Mouse (Mus musculus) hindlimb bud, embryonic 11.5 days (tissue): ENCODE data around the gene Zfp536.
"Not testable (repeated sequence)": the region's sequence is repeated elsewhere in the genome, so short reads cannot be mapped to it uniquely, and the experiment has no call there.

ENCODE experiments used
- DNase-seq: peaks from one replicate; pipeline ENCODE4 v3.0.0-alpha.2; 2012; ENCODE audit warnings: low read depth, low spot score; ENCODE audit errors: extremely low spot score

Gene Zfp536

GRCm38 (mm10) chr7:37614381-37614780, 159.1 kb downstream of the Zfp536 start:
- no peak for DNase-seq

- DNase-seq = no peak
Observed at GRCm38 (mm10) chr7:37608556-37608955, 164.9 kb downstream of the Zfp536 start.

DNA sequence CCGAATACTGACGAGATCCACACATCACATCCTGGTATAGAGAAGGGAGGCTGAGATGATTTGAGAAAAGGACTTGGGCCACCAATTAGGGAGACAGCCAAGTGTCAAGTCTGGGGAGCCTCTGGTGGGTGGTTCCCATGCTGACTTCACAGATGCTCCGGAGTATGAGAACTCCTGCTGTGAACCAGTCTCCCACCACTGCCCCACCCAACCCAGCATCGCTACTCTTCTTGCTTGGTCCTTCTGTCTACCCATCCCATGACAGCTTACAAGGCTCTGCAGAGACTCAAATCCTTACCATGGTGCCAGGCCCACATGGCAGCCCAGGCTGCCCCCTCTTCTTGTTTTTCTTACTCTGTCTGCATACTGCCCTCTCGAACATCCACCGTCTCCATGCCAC, 165.5 kb downstream of the Zfp536 start:
- no peak for DNase-seq

DNA sequence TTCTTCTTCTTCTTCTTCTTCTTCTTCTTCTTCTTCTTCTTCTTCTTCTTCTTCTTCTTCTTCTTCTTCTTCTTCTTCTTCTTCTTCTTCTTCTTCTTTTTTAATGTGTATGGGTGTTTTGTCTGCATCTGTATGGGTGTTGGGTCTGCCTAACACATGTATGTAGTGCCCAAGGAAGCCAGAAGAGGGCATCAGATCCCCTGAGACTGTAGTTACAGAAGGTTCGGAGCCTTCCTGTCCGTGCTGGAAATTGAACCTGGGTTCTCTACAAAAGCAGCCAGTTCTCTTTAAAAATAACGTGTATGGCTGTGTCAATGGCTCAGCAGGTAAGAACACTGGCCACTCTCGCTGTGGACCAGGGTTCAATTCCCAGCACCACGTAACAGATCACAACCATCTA, 167.0 kb downstream of the Zfp536 start:
- DNase-seq = no peak

- not testable (repeated sequence) for DNase-seq
Observed at GRCm38 (mm10) chr7:37603525-37603909, 169.9 kb downstream of the Zfp536 start.

GRCm38 (mm10) chr7:37602871-37603524, 170.4 kb downstream of the Zfp536 start:
- no peak for DNase-seq

- DNase-seq = no peak
Observed at GRCm38 (mm10) chr7:37600318-37600717, 173.1 kb downstream of the Zfp536 start.

GRCm38 (mm10) chr7:37594211-37595030, 179.0 kb downstream of the Zfp536 start:
- no peak for DNase-seq

DNA sequence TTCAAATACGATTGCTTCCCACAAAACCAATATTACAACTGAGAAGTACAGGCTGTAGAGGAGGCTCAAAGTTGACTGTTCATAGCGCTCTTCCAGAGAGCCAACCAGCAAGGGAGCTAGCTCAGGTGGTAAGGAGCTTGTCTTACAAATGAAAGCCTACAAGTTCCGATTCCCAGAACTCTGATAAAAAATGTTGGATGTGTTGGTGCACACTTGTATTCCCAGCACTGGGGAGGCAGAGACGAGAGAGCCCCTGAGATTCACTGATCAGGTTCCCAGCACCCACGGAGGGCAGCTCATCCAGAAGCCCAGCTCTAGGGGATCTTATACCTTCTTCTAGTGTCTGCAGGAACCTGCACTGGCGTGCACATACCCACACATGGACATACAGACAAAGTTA, 179.9 kb downstream of the Zfp536 start:
- DNase-seq = no peak

GRCm38 (mm10) chr7:37586694-37587093, 186.7 kb downstream of the Zfp536 start:
- DNase-seq = no peak

DNA sequence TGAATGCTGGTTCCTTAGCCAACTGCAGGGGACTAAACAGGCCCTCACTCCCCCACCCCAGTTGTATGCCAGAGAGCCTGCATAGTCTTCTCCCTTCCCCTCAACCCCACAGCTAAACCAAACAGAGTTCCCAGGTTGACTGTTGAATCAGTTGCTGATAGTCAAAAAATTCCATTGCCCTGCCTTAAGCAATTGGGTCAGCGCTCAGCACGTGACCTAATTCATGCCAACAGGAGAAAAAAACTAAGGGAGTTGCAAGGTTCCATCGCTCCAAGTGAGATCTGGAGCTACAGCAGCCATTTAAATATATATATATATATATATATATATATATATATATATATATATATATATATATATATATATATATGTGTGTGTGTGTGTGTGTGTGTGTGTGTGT, 192.2 kb downstream of the Zfp536 start:
- no peak for DNase-seq

DNA sequence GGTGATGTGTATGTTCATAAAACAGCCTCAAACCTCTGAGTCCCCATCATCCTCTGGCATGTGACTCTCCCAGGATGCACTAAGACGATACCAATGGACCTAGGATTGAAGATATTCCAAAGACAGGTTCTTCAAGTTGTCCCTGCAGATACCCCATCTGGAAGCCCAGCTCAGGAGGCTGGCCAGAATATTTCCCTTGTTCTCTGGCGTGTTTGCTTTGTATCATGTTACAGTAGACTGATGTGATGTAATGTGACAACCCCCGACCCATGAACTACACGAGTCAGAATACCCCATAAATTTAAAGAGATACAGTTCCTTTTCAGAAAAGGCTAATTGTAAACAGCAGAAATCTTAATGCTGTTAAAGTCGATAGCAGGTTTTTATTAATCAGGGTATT, 192.9 kb downstream of the Zfp536 start:
- DNase-seq = no peak

DNA sequence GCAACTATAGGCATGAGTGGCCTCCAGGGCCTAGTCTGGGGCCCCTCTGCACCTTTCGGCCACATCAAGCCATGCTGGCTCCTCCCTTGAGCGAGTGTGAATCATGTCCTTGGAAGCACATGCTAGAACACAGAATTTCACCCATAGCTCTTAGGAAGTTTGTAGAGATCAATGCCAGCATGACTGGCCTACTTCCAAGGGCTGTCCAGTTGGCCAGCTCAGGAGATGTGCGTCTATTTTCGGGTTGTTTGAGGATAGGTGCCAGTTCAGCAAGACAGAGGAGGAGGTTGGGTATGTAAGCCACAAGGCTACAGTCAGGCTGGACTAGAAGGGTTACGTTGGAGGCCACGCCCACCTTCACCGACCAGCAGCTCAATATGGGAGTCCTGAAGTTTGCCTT, 201.4 kb downstream of the Zfp536 start:
- no peak for DNase-seq

DNA sequence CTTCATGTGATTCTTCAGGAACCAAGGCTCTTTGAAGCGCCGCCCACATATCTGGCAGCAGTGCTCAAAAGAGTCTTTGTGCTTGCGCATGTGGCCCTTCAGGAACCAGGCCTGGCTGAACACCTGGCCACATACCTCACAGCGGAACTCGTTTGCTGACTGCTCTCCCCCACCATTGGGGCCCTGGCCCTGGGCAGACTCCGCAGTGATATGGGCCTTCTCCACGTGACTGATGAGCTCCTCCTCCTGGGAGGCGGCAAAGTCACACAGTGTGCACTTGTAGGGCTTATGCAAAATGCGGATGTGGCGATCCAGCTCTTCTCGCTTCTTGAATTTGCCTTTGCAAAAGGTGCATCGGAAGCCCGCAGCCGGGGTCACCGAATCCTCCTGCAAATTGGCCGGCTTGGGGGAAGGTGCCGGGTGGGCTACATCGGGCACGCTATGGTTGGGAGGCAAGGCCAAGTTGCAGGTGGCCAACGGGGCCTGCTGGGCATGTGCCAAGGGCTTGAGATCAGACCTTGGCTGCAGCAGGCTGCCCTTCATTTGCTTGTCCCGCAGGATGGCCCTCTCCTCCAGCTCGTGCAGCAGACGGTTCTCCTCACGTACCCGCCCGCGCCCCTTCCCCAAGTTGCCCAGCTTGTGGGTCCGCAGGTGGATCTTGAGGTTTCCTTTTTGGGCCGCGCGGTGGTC, 204.5 kb downstream of the Zfp536 start:
- DNase-seq = no peak

- no peak for DNase-seq
Observed at GRCm38 (mm10) chr7:37568041-37568440, 205.4 kb downstream of the Zfp536 start.

DNA sequence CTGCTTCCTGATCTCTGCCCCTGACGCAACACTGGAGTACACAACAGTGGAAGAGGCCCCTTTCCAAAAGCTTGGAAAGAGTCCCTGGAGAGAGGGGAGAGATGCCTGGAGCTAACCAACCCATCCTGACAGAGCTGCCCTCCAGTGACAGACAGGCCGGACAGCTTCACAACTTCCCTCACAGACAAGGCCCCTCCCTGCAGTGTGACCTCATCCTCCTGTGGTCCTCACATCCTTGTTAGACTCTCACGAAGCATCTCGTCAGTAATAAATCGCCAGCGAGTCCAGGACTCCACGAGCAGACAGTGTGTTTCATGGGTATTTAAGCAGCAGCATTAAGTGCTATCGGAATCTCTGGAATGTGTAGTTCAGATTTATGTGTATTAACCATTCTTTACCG, 207.4 kb downstream of the Zfp536 start:
- DNase-seq = no peak

- no peak for DNase-seq
Observed at GRCm38 (mm10) chr7:37565371-37565770, 208.1 kb downstream of the Zfp536 start.

DNA sequence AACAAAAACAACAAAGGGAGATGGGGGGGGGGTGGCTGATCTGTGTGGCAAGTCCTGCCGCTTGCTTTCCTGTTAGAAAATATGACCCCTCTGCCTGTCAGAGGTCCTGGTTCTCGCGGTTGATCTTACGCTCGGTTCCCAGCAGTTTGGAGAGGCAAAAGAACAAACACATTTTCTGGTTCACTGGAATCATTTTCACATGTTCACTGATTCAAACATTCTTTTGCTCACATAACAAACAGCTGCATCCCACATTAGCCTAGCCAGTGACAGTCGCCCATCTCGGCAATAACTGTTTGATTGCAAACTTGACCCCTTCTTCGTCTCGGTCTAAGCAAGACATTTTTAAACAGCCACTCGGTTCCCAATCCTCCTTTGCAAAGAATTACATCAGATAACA, 208.8 kb downstream of the Zfp536 start:
- no peak for DNase-seq

DNA sequence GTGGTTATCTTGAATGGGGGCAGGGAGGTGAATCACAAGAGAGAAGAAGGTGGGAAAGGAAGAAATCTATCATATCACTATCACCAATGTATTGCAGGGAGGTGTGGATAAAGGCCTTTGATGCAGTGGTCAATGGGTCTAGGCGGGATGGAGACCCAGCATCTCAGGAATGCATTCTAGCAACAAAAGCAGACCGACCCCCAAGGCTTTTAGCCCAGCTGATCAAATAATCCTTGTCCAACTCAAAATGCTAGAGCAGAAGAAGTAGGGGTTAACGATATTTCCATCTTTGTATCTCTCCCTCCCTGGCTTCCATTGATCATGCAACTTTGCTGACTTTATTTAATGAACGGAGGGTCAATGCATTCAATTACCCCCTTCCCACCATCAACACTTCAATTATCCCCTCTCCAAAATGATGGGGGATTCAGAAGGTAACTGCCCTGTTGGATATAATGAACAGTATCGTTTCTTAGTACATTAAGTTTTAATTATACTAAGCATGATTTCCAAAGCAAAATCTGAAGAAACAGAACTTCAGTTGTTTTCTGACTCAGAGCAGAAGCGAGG, 209.5 kb downstream of the Zfp536 start:
- no peak for DNase-seq

- no peak for DNase-seq
Observed at GRCm38 (mm10) chr7:37563171-37563574, 210.3 kb downstream of the Zfp536 start.

DNA sequence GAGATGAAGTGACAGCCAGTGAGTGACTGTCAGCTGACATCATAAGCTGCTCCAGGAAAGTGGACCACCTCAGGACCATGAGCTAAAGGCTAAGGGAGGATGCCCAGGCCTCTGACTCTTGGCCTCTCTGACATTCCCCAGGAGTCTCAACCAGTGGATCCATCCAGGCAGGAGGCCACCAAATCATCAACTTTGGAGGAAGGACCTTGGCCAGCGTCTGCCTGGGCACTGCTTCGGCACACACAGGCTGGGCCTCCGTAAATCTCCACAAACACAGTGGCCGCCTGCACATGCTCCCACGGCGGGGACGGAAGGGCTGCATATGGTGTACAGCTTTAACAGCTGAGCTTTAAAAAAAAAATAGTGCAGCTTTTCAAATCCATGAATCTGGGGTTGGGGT, 210.9 kb downstream of the Zfp536 start:
- DNase-seq = no peak

GRCm38 (mm10) chr7:37560581-37560980, 212.9 kb downstream of the Zfp536 start:
- DNase-seq = no peak
